Mouse (Mus musculus): ENCODE results near the gene Gpr50.

Gpr50 gene

GRCm38 (mm10) chrX:71663374-71663773 is at the start of gene Gpr50:
TSS of gene Gpr50 (plus strand) at chrX:71663667.
- no peak for DNase-seq (ENCODE audit: low spot score)

GRCm38 (mm10) chrX:71622286-71622685 is 41.2 kb upstream of the Gpr50 start:
- no peak for DNase-seq (ENCODE audit: low spot score)

- no peak for DNase-seq (ENCODE audit: low spot score)
These were observed 39.6 kb upstream of the Gpr50 start for GRCm38 (mm10) chrX:71623843-71624242.

- DNase-seq (ENCODE audit: low spot score) = peak; percentile 54
These were observed 35.2 kb upstream of the Gpr50 start for GRCm38 (mm10) chrX:71628306-71628705.

- no peak for DNase-seq (ENCODE audit: low spot score)
These were observed 32.8 kb upstream of the Gpr50 start for GRCm38 (mm10) chrX:71630709-71631108.

- no peak for DNase-seq (ENCODE audit: low spot score)
These were observed 32.3 kb upstream of the Gpr50 start for GRCm38 (mm10) chrX:71631130-71631529.

GRCm38 (mm10) chrX:71647958-71648357 is 15.5 kb upstream of the Gpr50 start:
- peak; percentile 62 for DNase-seq (ENCODE audit: low spot score)

GRCm38 (mm10) chrX:71648434-71648833 is 15.0 kb upstream of the Gpr50 start:
- no peak for DNase-seq (ENCODE audit: low spot score)

GRCm38 (mm10) chrX:71648848-71649454 is 14.5 kb upstream of the Gpr50 start:
- DNase-seq (ENCODE audit: low spot score) = peak; percentile 59

GRCm38 (mm10) chrX:71649993-71650392 is 13.5 kb upstream of the Gpr50 start:
- DNase-seq (ENCODE audit: low spot score) = no peak

GRCm38 (mm10) chrX:71661794-71662193 is 1.7 kb upstream of the Gpr50 start:
- DNase-seq (ENCODE audit: low spot score) = no peak

- DNase-seq (ENCODE audit: low spot score) = no peak
These were observed 612 bp downstream of the Gpr50 start for GRCm38 (mm10) chrX:71663871-71664687.

- DNase-seq (ENCODE audit: low spot score) = no peak
These were observed 1.2 kb downstream of the Gpr50 start for GRCm38 (mm10) chrX:71664688-71665026.

GRCm38 (mm10) chrX:71670254-71670653 is 6.8 kb downstream of the Gpr50 start:
- no peak for DNase-seq (ENCODE audit: low spot score)

GRCm38 (mm10) chrX:71700817-71701469 is 37.5 kb downstream of the Gpr50 start:
- no peak for DNase-seq (ENCODE audit: low spot score)

Measured in layer of hippocampus, adult 11-12 months (tissue).